Mouse (Mus musculus): ENCODE data around the gene Kctd11.
"Not testable (repeated sequence)": the region's sequence is repeated elsewhere in the genome, so short reads cannot be mapped to it uniquely, and the experiment has no call there.

Kctd11 gene

GRCm38 (mm10) chr11:69880853-69881603 lies at the start of gene Kctd11:
Gene Kctd11 (minus strand): TSS chr11:69881406.
- DNase-seq (ENCODE audit: low read depth, low spot score), result no peak

GRCm38 (mm10) chr11:69930176-69930575 lies 49.0 kb upstream of the Kctd11 start:
- not testable (repeated sequence) for DNase-seq (ENCODE audit: low read depth, low spot score)

- no peak for DNase-seq (ENCODE audit: low read depth, low spot score)
Observed at GRCm38 (mm10) chr11:69929712-69930111, 48.5 kb upstream of the Kctd11 start.

GRCm38 (mm10) chr11:69927501-69927900 lies 46.3 kb upstream of the Kctd11 start:
- no peak for DNase-seq (ENCODE audit: low read depth, low spot score)

GRCm38 (mm10) chr11:69922796-69923195 lies 41.6 kb upstream of the Kctd11 start:
- no peak for DNase-seq (ENCODE audit: low read depth, low spot score)

GRCm38 (mm10) chr11:69922012-69922756 lies 41.0 kb upstream of the Kctd11 start:
- no peak for DNase-seq (ENCODE audit: low read depth, low spot score)

- peak; percentile 100 for DNase-seq (ENCODE audit: low read depth, low spot score)
Observed at GRCm38 (mm10) chr11:69921114-69922011, 40.2 kb upstream of the Kctd11 start, which contains the start of gene Eif5a. Gene Eif5a (minus strand): TSS chr11:69921958.

GRCm38 (mm10) chr11:69920266-69921031 lies 39.2 kb upstream of the Kctd11 start:
- no peak for DNase-seq (ENCODE audit: low read depth, low spot score)

GRCm38 (mm10) chr11:69919661-69920265 lies 38.6 kb upstream of the Kctd11 start:
- DNase-seq (ENCODE audit: low read depth, low spot score), result peak; percentile 86

GRCm38 (mm10) chr11:69919053-69919452 lies 37.8 kb upstream of the Kctd11 start:
- no peak for DNase-seq (ENCODE audit: low read depth, low spot score)

- no peak for DNase-seq (ENCODE audit: low read depth, low spot score)
Observed at GRCm38 (mm10) chr11:69918118-69918517, 36.9 kb upstream of the Kctd11 start.

- no peak for DNase-seq (ENCODE audit: low read depth, low spot score)
Observed at GRCm38 (mm10) chr11:69917379-69917948, 36.3 kb upstream of the Kctd11 start.

- DNase-seq (ENCODE audit: low read depth, low spot score), result not testable (repeated sequence)
Observed at GRCm38 (mm10) chr11:69916652-69917378, 35.6 kb upstream of the Kctd11 start.

GRCm38 (mm10) chr11:69915667-69916627 lies 34.7 kb upstream of the Kctd11 start:
- DNase-seq (ENCODE audit: low read depth, low spot score), result peak; percentile 76

GRCm38 (mm10) chr11:69914917-69915430 lies 33.8 kb upstream of the Kctd11 start:
- DNase-seq (ENCODE audit: low read depth, low spot score), result no peak

- DNase-seq (ENCODE audit: low read depth, low spot score), result no peak
Observed at GRCm38 (mm10) chr11:69914372-69914764, 33.2 kb upstream of the Kctd11 start.

GRCm38 (mm10) chr11:69913554-69914371 lies 32.6 kb upstream of the Kctd11 start, which contains the start of gene Gps2:
Gene Gps2 (plus strand): TSS chr11:69913888.
- DNase-seq (ENCODE audit: low read depth, low spot score), result peak; percentile 86
